Mouse (Mus musculus) activated CD4-positive, CD25-positive, alpha-beta regulatory T cell (primary cell): ENCODE measurements around the gene Ngrn. TPM values are rescaled to one million over a fixed set of nuclear protein-coding genes. Genes with fewer than 3 reads are reported as not detected.

Experiments used
- polyA plus RNA-seq, 2 experiments: library from polyadenylated mRNA; unstranded; fragments of 100-300 nt; shearing (Covaris generic); gene quantifications; one replicate each; pipeline ENCODE4 v1.2.1; 2017

Ngrn gene
- polyA plus RNA-seq = 10 to 100 TPM; 46.1 to 66.2 TPM

DNA sequence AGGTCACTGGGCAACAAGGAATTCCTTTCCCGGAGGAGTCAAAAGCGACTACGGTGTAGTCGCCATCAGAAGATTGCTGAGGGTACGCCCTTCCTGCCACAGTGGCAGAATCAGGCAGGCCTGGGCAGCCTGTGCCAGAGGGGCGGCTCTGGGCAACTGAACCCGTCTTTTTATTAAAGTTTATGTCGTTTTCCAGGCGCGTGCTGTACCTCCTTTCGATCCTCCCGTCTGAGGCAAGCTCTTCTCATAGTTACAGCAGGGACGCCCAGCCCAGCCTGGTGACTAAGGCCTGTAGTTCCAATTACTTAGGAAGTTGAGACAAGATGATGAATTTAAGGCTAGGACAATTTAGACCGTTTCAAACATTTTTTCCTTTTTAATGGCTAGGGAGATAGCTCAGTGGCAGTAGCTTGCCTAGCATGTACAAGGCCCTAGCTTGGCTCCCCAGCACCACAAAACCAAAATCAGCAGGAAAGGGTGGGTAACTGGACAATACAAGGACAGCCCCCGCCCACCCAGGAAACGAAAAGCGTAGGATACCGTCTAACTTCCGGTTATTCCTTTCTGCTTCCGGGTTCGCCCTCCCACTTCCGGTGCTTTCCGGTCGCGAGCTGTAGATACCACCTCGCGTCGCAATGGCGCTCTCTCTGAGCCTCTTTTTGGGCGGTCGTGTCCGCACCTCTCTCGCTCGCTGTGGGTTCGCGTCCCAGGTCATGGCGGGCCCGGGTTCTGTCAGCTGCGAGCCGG lies at the start of gene Ngrn:
Gene Ngrn (plus strand): TSS at position 591 of the 747 bp plus-strand sequence.

GRCm38 (mm10) chr7:80232489-80233029 lies 28.5 kb upstream of the Ngrn start, which contains the start of the genes Cib1 and Gdpgp1:
Cib1 (minus strand) TSS chr7:80232813.
Gdpgp1 (plus strand) TSS chr7:80232865.

DNA sequence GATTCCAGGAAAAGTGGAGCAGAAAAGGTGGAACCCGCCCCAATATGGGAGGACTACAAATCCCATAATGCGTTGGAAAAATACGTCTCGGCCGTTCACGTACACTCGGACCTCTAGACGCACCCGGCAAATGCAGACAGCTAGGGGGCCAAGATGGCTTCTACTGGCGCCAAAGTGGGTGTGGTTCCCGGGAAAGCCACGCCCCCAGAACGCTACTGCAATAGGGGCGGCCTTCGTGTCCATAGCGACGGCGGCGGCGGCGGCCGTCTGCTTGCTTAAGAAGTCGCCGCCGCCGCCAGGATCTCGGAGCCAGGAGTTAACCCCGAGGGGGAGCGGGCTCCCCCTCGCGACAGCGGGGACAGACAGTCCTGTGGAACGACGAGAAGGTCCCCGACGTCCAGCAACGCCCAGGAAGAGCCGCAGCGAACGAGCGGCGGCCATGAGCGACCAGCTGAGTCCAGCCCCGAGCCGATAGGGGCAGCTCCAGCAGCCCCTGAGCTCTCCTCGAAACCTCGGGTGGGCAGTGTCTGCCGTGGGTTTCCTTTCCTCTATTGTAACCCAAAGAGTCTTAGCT lies 14.8 kb upstream of the Ngrn start, which contains the start of gene Ttll13:
Gene Ttll13 (plus strand): TSS at position 229 of the 574 bp plus-strand sequence.

DNA sequence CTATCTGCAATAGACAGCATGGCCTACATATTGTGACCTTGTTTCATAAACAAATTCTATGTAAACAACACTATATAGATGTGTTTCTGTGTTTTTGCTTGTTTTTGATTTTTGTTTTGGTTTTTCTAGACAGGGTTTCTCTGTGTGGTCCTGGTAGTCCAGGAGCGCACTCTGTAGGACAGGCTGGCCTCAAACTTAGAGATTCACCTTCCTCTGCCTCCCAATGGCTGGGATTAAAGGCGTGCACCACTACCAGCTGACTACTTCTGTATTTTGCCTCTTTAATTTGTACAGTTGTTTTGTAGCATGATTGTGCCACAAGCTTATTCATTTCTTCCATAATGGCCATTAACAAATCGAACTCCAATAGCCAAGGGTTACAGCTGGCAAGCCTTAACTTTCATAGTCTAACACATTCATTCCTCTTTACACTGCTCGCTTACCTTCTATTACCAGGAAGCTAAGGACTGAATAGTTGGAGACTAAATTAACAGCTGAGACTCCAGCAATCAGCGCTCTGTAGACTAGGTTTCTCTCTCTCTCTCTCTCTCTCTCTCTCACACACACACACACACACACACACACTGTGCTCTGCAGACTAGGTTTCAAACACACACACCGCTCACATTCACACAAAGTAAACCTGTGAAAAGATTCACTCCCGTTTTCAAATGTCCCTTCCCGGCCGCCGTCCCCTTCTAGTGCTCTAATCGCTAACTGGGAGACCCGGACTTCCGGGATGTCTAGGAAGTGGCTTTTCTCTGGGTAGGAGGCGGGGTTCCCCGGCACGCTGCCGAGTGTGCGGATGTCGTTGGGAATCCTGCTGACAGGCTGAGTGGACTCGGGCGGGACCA lies 8.1 kb downstream of the Ngrn start, which contains the start of gene Vps33b:
Gene Vps33b (plus strand): TSS at position 753 of the 854 bp plus-strand sequence.

DNA sequence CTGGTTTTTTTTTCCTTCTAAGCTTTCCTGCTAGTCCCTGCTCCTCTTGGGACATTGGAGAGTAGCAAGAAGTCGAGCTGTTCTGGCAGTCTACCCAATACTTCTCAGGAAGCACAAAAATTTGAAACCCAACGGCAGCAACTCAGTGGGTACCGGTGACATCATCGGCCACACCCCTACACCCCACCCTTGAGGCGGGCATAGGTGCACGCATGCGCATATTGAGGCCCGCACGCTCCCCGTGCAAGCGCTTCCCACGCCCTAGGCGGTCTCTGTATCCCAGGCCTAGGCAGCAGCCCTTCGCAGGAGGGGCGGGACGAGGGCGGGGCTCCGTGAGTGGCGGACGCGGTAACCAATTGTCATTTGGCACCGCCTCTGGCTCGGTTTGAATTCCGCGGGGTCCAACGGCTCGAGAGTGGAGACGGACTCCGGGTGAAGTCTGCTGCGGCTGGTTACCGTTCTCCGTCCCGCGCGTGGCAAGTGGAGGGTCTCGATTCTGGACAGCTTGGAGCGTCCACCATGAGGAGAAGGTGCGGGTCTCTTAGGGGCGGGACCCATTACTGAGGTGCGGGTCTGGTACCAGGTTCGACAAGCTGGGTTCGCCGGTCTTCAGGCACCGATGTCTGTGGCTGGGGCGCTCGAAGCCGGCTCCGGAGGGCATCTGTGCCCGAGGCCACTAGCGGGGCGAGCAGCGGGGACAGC lies 33.2 kb downstream of the Ngrn start, which contains the start of gene Prc1:
Gene Prc1 (plus strand): TSS at position 389 of the 702 bp plus-strand sequence.

Other genes starting within 250 kb of the Ngrn start
- 10 to 100 TPM in 1 of 2 experiments, 1 to 10 TPM in 1; 9.7 to 12.4 TPM for gene Zfp710, start 236.4 kb upstream of the Ngrn start, polyA plus RNA-seq
- 10 to 100 TPM; 61.7 to 97.1 TPM for gene Idh2, start 145.8 kb upstream of the Ngrn start, polyA plus RNA-seq
- gene Sema4b, start 74.4 kb upstream of the Ngrn start, polyA plus RNA-seq = 10 to 100 TPM; 16.9 to 30.2 TPM
- 100 to 1,000 TPM; 224 to 231 TPM for gene Cib1, start 28.4 kb upstream of the Ngrn start, polyA plus RNA-seq
- 1 to 10 TPM; 8.2 to 9.8 TPM for gene Gdpgp1, start 28.4 kb upstream of the Ngrn start, polyA plus RNA-seq
- under 1 TPM in 1 of 2 experiments, not detected in 1; 0.53 TPM for gene Ttll13, start 14.8 kb upstream of the Ngrn start, polyA plus RNA-seq
- 10 to 100 TPM; 46.1 to 52.9 TPM for gene Vps33b, start 8.4 kb downstream of the Ngrn start, polyA plus RNA-seq
- 10 to 100 TPM; 18.8 to 28.3 TPM for gene Prc1, start 33.2 kb downstream of the Ngrn start, polyA plus RNA-seq
- 10 to 100 TPM; 15.6 to 17.4 TPM for gene Rccd1, start 63.2 kb downstream of the Ngrn start, polyA plus RNA-seq
- 10 to 100 TPM; 51.9 to 73.5 TPM for gene Unc45a, start 79.8 kb downstream of the Ngrn start, polyA plus RNA-seq
- gene Hddc3, start 81.9 kb downstream of the Ngrn start, polyA plus RNA-seq = 1 to 10 TPM; 5.8 to 8.1 TPM
- gene Man2a2, start 110.2 kb downstream of the Ngrn start, polyA plus RNA-seq = 10 to 100 TPM; 24.5 to 38.4 TPM
- gene Fes, start 126.7 kb downstream of the Ngrn start, polyA plus RNA-seq = 1 to 10 TPM; 2.3 to 2.6 TPM
- gene Furin, start 144.2 kb downstream of the Ngrn start, polyA plus RNA-seq = 10 to 100 TPM; 40.6 to 68.3 TPM